Mouse (Mus musculus): ENCODE measurements around the gene Disp3.

Gene Disp3

GRCm38 (mm10) chr4:148287476-148288054 lies at the start of gene Disp3:
Disp3 (minus strand) TSS chr4:148287965.
- no peak for DNase-seq

- no peak for DNase-seq
Measured at GRCm38 (mm10) chr4:148330269-148330668, 42.5 kb upstream of the Disp3 start.

- DNase-seq, result no peak
Measured at GRCm38 (mm10) chr4:148329431-148329830, 41.7 kb upstream of the Disp3 start.

- no peak for DNase-seq
Measured at GRCm38 (mm10) chr4:148328237-148328636, 40.5 kb upstream of the Disp3 start.

GRCm38 (mm10) chr4:148327266-148327997 lies 39.7 kb upstream of the Disp3 start:
- DNase-seq, result no peak

GRCm38 (mm10) chr4:148326791-148327190 lies 39.0 kb upstream of the Disp3 start:
- no peak for DNase-seq

GRCm38 (mm10) chr4:148325951-148326350 lies 38.2 kb upstream of the Disp3 start:
- DNase-seq, result no peak

GRCm38 (mm10) chr4:148325057-148325456 lies 37.3 kb upstream of the Disp3 start:
- no peak for DNase-seq

- DNase-seq, result no peak
Measured at GRCm38 (mm10) chr4:148322152-148322551, 34.4 kb upstream of the Disp3 start.

- DNase-seq, result no peak
Measured at GRCm38 (mm10) chr4:148319366-148319765, 31.6 kb upstream of the Disp3 start.

- no peak for DNase-seq
Measured at GRCm38 (mm10) chr4:148315377-148316175, 27.8 kb upstream of the Disp3 start.

- no peak for DNase-seq
Measured at GRCm38 (mm10) chr4:148314396-148314795, 26.6 kb upstream of the Disp3 start.

- DNase-seq, result no peak
Measured at GRCm38 (mm10) chr4:148313601-148314000, 25.8 kb upstream of the Disp3 start.

- no peak for DNase-seq
Measured at GRCm38 (mm10) chr4:148312296-148313116, 24.7 kb upstream of the Disp3 start.

GRCm38 (mm10) chr4:148310845-148311244 lies 23.1 kb upstream of the Disp3 start:
- DNase-seq, result no peak

- no peak for DNase-seq
Measured at GRCm38 (mm10) chr4:148310126-148310525, 22.4 kb upstream of the Disp3 start.

GRCm38 (mm10) chr4:148306406-148307083 lies 18.8 kb upstream of the Disp3 start:
- no peak for DNase-seq

GRCm38 (mm10) chr4:148298720-148299119 lies 11.0 kb upstream of the Disp3 start:
- DNase-seq, result no peak

GRCm38 (mm10) chr4:148297640-148298039 lies 9.9 kb upstream of the Disp3 start:
- no peak for DNase-seq

- DNase-seq, result no peak
Measured at GRCm38 (mm10) chr4:148293319-148293718, 5.6 kb upstream of the Disp3 start.

- no peak for DNase-seq
Measured at GRCm38 (mm10) chr4:148291849-148292248, 4.1 kb upstream of the Disp3 start.

- DNase-seq, result no peak
Measured at GRCm38 (mm10) chr4:148291080-148291479, 3.3 kb upstream of the Disp3 start.

Measured in B cell, adult 2 months (primary cell).